Mouse (Mus musculus) yolk sac, embryonic 10.5 days (tissue): Measurements from ENCODE around the gene 4930426L09Rik.

Experiments used
- DNase-seq: peaks from one replicate; pipeline ENCODE4 v3.0.0-alpha.2; 2017; ENCODE audit warnings: low spot score

Gene 4930426L09Rik

GRCm38 (mm10) chr2:18998054-18998478, at the start of gene 4930426L09Rik, which contains the start of gene Pip4k2a:
TSS of gene 4930426L09Rik (plus strand) at chr2:18998343.
TSS of gene Pip4k2a (minus strand) at chr2:18998126.
- peak; percentile 85 for DNase-seq

- DNase-seq, result no peak
Observed at GRCm38 (mm10) chr2:18948741-18949140, 49.4 kb upstream of the 4930426L09Rik start.

- no peak for DNase-seq
Observed at GRCm38 (mm10) chr2:18950758-18951157, 47.4 kb upstream of the 4930426L09Rik start.

- no peak for DNase-seq
Observed at GRCm38 (mm10) chr2:18952102-18952673, 46.0 kb upstream of the 4930426L09Rik start.

GRCm38 (mm10) chr2:18954422-18954821, 43.7 kb upstream of the 4930426L09Rik start:
- DNase-seq, result no peak

- no peak for DNase-seq
Observed at GRCm38 (mm10) chr2:18955022-18955421, 43.1 kb upstream of the 4930426L09Rik start.

- no peak for DNase-seq
Observed at GRCm38 (mm10) chr2:18955671-18956070, 42.5 kb upstream of the 4930426L09Rik start.

- no peak for DNase-seq
Observed at GRCm38 (mm10) chr2:18956424-18956823, 41.7 kb upstream of the 4930426L09Rik start.

- no peak for DNase-seq
Observed at GRCm38 (mm10) chr2:18956945-18957344, 41.2 kb upstream of the 4930426L09Rik start.

- DNase-seq, result no peak
Observed at GRCm38 (mm10) chr2:18957459-18957858, 40.7 kb upstream of the 4930426L09Rik start.

- DNase-seq, result no peak
Observed at GRCm38 (mm10) chr2:18958044-18958443, 40.1 kb upstream of the 4930426L09Rik start.

- DNase-seq, result no peak
Observed at GRCm38 (mm10) chr2:18958501-18958900, 39.6 kb upstream of the 4930426L09Rik start.

GRCm38 (mm10) chr2:18959008-18959407, 39.1 kb upstream of the 4930426L09Rik start:
- no peak for DNase-seq

- DNase-seq, result no peak
Observed at GRCm38 (mm10) chr2:18959558-18959957, 38.6 kb upstream of the 4930426L09Rik start.

GRCm38 (mm10) chr2:18960376-18960973, 37.7 kb upstream of the 4930426L09Rik start:
- no peak for DNase-seq

- DNase-seq, result no peak
Observed at GRCm38 (mm10) chr2:18962502-18962901, 35.6 kb upstream of the 4930426L09Rik start.

- no peak for DNase-seq
Observed at GRCm38 (mm10) chr2:18963286-18964040, 34.7 kb upstream of the 4930426L09Rik start.

- no peak for DNase-seq
Observed at GRCm38 (mm10) chr2:18965108-18965507, 33.0 kb upstream of the 4930426L09Rik start.

- DNase-seq, result no peak
Observed at GRCm38 (mm10) chr2:18965950-18966349, 32.2 kb upstream of the 4930426L09Rik start.

- no peak for DNase-seq
Observed at GRCm38 (mm10) chr2:18966566-18966965, 31.6 kb upstream of the 4930426L09Rik start.

GRCm38 (mm10) chr2:18967451-18968063, 30.6 kb upstream of the 4930426L09Rik start:
- DNase-seq, result no peak

GRCm38 (mm10) chr2:18969066-18969681, 29.0 kb upstream of the 4930426L09Rik start:
- DNase-seq, result no peak
